Mouse (Mus musculus) embryonic facial prominence, embryonic 10.5 days (tissue): ENCODE measurements at regions not wholly inside any gene's neighbourhood (a gene's known extent, or its start where the extent isn't known, plus 50 kb on each side); places are given as distances from the start of the nearest gene placed in this dataset.
A peak's percentile ranks its signal among the peaks of the same experiment; 100 is the strongest.
"Not testable (repeated sequence)": the region's sequence is repeated elsewhere in the genome, so short reads cannot be mapped to it uniquely, and the experiment has no call there.

Experiments used
- DNase-seq: peaks from one replicate; pipeline ENCODE4 v3.0.0-alpha.2; 2017; ENCODE audit warnings: low spot score
- H3K27ac ChIP-seq: fragments of 300-500 bp; sonication (generic); replicated peaks from 2 replicates; pipeline ENCODE4 v1.5.1; 2016; ENCODE audit warnings: mild to moderate bottlenecking
- H3K27me3 ChIP-seq: fragments of 300-500 bp; sonication (generic); replicated peaks from 2 replicates; pipeline ENCODE4 v1.6.1; 2016; ENCODE audit warnings: low read depth, mild to moderate bottlenecking; ENCODE audit not compliant: poor library complexity, severe bottlenecking
- H3K36me3 ChIP-seq: fragments of 300-500 bp; sonication (generic); replicated peaks from 2 replicates; pipeline ENCODE4 v1.6.1; 2016; ENCODE audit warnings: mild to moderate bottlenecking, moderate library complexity
- H3K4me1 ChIP-seq: fragments of 300-500 bp; sonication (generic); 2 replicates; pipeline ENCODE4 v1.6.1; 2016
- H3K4me3 ChIP-seq: fragments of 300-500 bp; sonication (generic); 2 replicates; pipeline ENCODE4 v1.5.1; 2016; ENCODE audit warnings: mild to moderate bottlenecking, moderate library complexity
- H3K9me3 ChIP-seq: fragments of 300-500 bp; sonication (generic); 2 replicates; pipeline ENCODE4 v1.6.1; 2016; ENCODE audit warnings: mild to moderate bottlenecking
- WGBS: fragments of 180-500 bp; shearing (Covaris S2); methylation state at CpG from one replicate; pipeline ENCODE4 v1.1.7; 2016; 5-methylcytosine and 5-hydroxymethylcytosine counted together

- H3K27me3 ChIP-seq = no peaks in the 10 kb centered on the region
- no peak overlapping the region for H3K4me3 ChIP-seq
- no peaks in the 10 kb centered on the region for H3K36me3 ChIP-seq
- DNase-seq = no peak
- WGBS = 63% methylated on average over 2 of the region's 2 CpGs
- no peak overlapping the region for H3K27ac ChIP-seq
- H3K9me3 ChIP-seq = no peaks in the 10 kb centered on the region
- no peaks in the 10 kb centered on the region for H3K4me1 ChIP-seq
These were observed 73.8 kb downstream of the Dio2 start for GRCm38 (mm10) chr12:90664436-90664835.

- Histone ChIP-seq H3K27ac (no peak overlapping the region), H3K36me3 (no peaks in the 10 kb centered on the region), H3K27me3 (no peaks in the 10 kb centered on the region), H3K4me3 (no peak overlapping the region), H3K9me3 (no peaks in the 10 kb centered on the region), H3K4me1 (peaks cover 6% of the 10 kb centered on the region; the same call in 1 of the 2 replicates)
- DNase-seq = no peak
- 75% methylated on average over 5 of the region's 5 CpGs for WGBS
These were observed 92.8 kb downstream of the Dio2 start for GRCm38 (mm10) chr12:90645452-90645851.

- peak; percentile 58 for DNase-seq
- no peaks in the 10 kb centered on the region for H3K9me3 ChIP-seq
- H3K36me3 ChIP-seq = no peaks in the 10 kb centered on the region
- no peak overlapping the region for H3K4me3 ChIP-seq
- peaks cover 6% of the 10 kb centered on the region; the same call in 1 of the 2 replicates for H3K4me1 ChIP-seq
- 18% methylated on average over 1 of the region's 1 CpGs for WGBS
- no peaks in the 10 kb centered on the region for H3K27me3 ChIP-seq
- no peak overlapping the region for H3K27ac ChIP-seq
These were observed 94.3 kb downstream of the Dio2 start for GRCm38 (mm10) chr12:90643891-90644290.

- no peaks in the 10 kb centered on the region for H3K27me3 ChIP-seq
- no peaks in the 10 kb centered on the region for H3K36me3 ChIP-seq
- no peaks in the 10 kb centered on the region for H3K4me1 ChIP-seq
- no peak overlapping the region for H3K4me3 ChIP-seq
- H3K27ac ChIP-seq = no peak overlapping the region
- no peaks in the 10 kb centered on the region for H3K9me3 ChIP-seq
- DNase-seq = no peak
These were observed 113.4 kb downstream of the Dio2 start for GRCm38 (mm10) chr12:90624856-90625255.

GRCm38 (mm10) chr12:90623426-90623825 is 114.8 kb downstream of the Dio2 start:
- Histone ChIP-seq H3K4me3 (no peak overlapping the region), H3K27me3 (no peaks in the 10 kb centered on the region), H3K36me3 (no peaks in the 10 kb centered on the region), H3K9me3 (no peaks in the 10 kb centered on the region), H3K27ac (no peak overlapping the region), H3K4me1 (no peaks in the 10 kb centered on the region)
- WGBS = 67% methylated on average over 2 of the region's 2 CpGs
- DNase-seq = no peak

GRCm38 (mm10) chr12:90608810-90609209 is 129.4 kb downstream of the Dio2 start:
- Histone ChIP-seq H3K27ac (no peak overlapping the region), H3K4me1 (no peaks in the 10 kb centered on the region), H3K36me3 (no peaks in the 10 kb centered on the region), H3K4me3 (no peak overlapping the region), H3K27me3 (no peaks in the 10 kb centered on the region), H3K9me3 (no peaks in the 10 kb centered on the region)
- WGBS = 84% methylated on average over 2 of the region's 2 CpGs
- no peak for DNase-seq

- no peak overlapping the region for H3K27ac ChIP-seq
- 75% methylated on average over 6 of the region's 6 CpGs for WGBS
- no peak overlapping the region for H3K4me3 ChIP-seq
- H3K9me3 ChIP-seq = no peaks in the 10 kb centered on the region
- no peak for DNase-seq
- no peaks in the 10 kb centered on the region for H3K36me3 ChIP-seq
- no peaks in the 10 kb centered on the region for H3K4me1 ChIP-seq
- no peaks in the 10 kb centered on the region for H3K27me3 ChIP-seq
These were observed 130.3 kb downstream of the Dio2 start for GRCm38 (mm10) chr12:90607894-90608293.

GRCm38 (mm10) chr12:90580006-90580405 is 158.2 kb downstream of the Dio2 start:
- H3K4me1 ChIP-seq = no peaks in the 10 kb centered on the region
- H3K9me3 ChIP-seq = no peaks in the 10 kb centered on the region
- 86% methylated on average over 3 of the region's 3 CpGs for WGBS
- H3K27me3 ChIP-seq = no peaks in the 10 kb centered on the region
- no peak for DNase-seq
- H3K27ac ChIP-seq = no peak overlapping the region
- no peaks in the 10 kb centered on the region for H3K36me3 ChIP-seq
- no peak overlapping the region for H3K4me3 ChIP-seq

GRCm38 (mm10) chr12:90576103-90576502 is 162.1 kb downstream of the Dio2 start:
- H3K27me3 ChIP-seq = no peaks in the 10 kb centered on the region
- DNase-seq = no peak
- H3K4me1 ChIP-seq = no peaks in the 10 kb centered on the region
- H3K4me3 ChIP-seq = no peak overlapping the region
- H3K9me3 ChIP-seq = no peaks in the 10 kb centered on the region
- no peak overlapping the region for H3K27ac ChIP-seq
- WGBS = 66% methylated on average over 2 of the region's 2 CpGs
- no peaks in the 10 kb centered on the region for H3K36me3 ChIP-seq

GRCm38 (mm10) chr12:90571907-90572306 is 166.3 kb downstream of the Dio2 start:
- DNase-seq = no peak
- 82% methylated on average over 5 of the region's 5 CpGs for WGBS

GRCm38 (mm10) chr12:90571506-90571905 is 166.7 kb downstream of the Dio2 start:
- Histone ChIP-seq H3K27me3 (no peaks in the 10 kb centered on the region), H3K4me3 (no peak overlapping the region), H3K36me3 (no peaks in the 10 kb centered on the region), H3K27ac (no peak overlapping the region), H3K4me1 (no peaks in the 10 kb centered on the region), H3K9me3 (no peaks in the 10 kb centered on the region)
- WGBS = 24% methylated on average over 2 of the region's 2 CpGs
- DNase-seq = no peak

More at GRCm38 (mm10) chr12:90571907-90572306, 166.3 kb downstream of the Dio2 start:
- Histone ChIP-seq H3K4me1 (no peaks in the 10 kb centered on the region), H3K27ac (no peak overlapping the region), H3K36me3 (no peaks in the 10 kb centered on the region), H3K4me3 (no peak overlapping the region), H3K27me3 (no peaks in the 10 kb centered on the region), H3K9me3 (no peaks in the 10 kb centered on the region)

GRCm38 (mm10) chr12:90566349-90566748 is 171.9 kb downstream of the Dio2 start:
- DNase-seq = peak; percentile 47
- Histone ChIP-seq H3K36me3 (no peaks in the 10 kb centered on the region), H3K4me3 (no peak overlapping the region), H3K9me3 (no peaks in the 10 kb centered on the region), H3K4me1 (no peaks in the 10 kb centered on the region), H3K27me3 (no peaks in the 10 kb centered on the region), H3K27ac (no peak overlapping the region)
- 84% methylated on average over 6 of the region's 6 CpGs for WGBS

- no peaks in the 10 kb centered on the region for H3K36me3 ChIP-seq
- H3K9me3 ChIP-seq = no peaks in the 10 kb centered on the region
- no peaks in the 10 kb centered on the region for H3K27me3 ChIP-seq
- no peak overlapping the region for H3K27ac ChIP-seq
- 83% methylated on average over 3 of the region's 3 CpGs for WGBS
- no peak for DNase-seq
- H3K4me3 ChIP-seq = no peak overlapping the region
- H3K4me1 ChIP-seq = no peaks in the 10 kb centered on the region
These were observed 173.2 kb downstream of the Dio2 start for GRCm38 (mm10) chr12:90565051-90565450.

- WGBS = 89% methylated on average over 22 of the region's 22 CpGs
- not testable (repeated sequence) for H3K4me3 ChIP-seq, H3K36me3 ChIP-seq, H3K9me3 ChIP-seq, H3K4me1 ChIP-seq, H3K27me3 ChIP-seq, H3K27ac ChIP-seq, DNase-seq
These were observed 173.6 kb downstream of the Dio2 start for GRCm38 (mm10) chr12:90564594-90564993.
